Mouse (Mus musculus): ENCODE measurements around the gene Lmo2.

GRCm38 (mm10) chr2:103934670-103935069 lies 23.1 kb upstream of the Lmo2 start:
- TF ChIP-seq CTCF (IDR thresholded peaks at IDR 0.05; ENCODE audit: low read depth, low read length) (no peak), POLR2A (IDR thresholded peaks at IDR 0.05; ENCODE audit: extremely low read depth, insufficient read depth, low read length) (no peak)
